Mouse (Mus musculus): ENCODE results near the gene Rbm44. TPM values are rescaled to one million over a fixed set of nuclear protein-coding genes. Genes with fewer than 3 reads are reported as not detected.

Rbm44 gene
- polyA plus RNA-seq, 1 experiment from 2014 or later: 1.0 TPM

Other genes with a start within 250 kb of the Rbm44 start
- gene Mlph, start 230.0 kb upstream of the Rbm44 start, polyA plus RNA-seq (2014; fragmentation: Nextera tagmentation; extraction: Ambion mirVana): 0.61 TPM in 1 of 2 replicates, not detected in the other
- not detected in 2 replicates for gene Prlh, start 192.0 kb upstream of the Rbm44 start, polyA plus RNA-seq (2014; fragmentation: Nextera tagmentation; extraction: Ambion mirVana)
- gene Rab17, start 175.4 kb upstream of the Rbm44 start, polyA plus RNA-seq (2014; fragmentation: Nextera tagmentation; extraction: Ambion mirVana): 3.7 and 6.1 TPM in 2 replicates
- 25.7 and 33.6 TPM in 2 replicates for gene Lrrfip1, start 146.4 kb upstream of the Rbm44 start, polyA plus RNA-seq (2014; fragmentation: Nextera tagmentation; extraction: Ambion mirVana)
- gene Ramp1, start 34.7 kb downstream of the Rbm44 start, polyA plus RNA-seq (2014; fragmentation: Nextera tagmentation; extraction: Ambion mirVana): 1.1 and 1.2 TPM in 2 replicates
- gene Ube2f, start 105.2 kb downstream of the Rbm44 start, polyA plus RNA-seq (2014; fragmentation: Nextera tagmentation; extraction: Ambion mirVana): 72.4 and 80.5 TPM in 2 replicates
- 11.4 and 15.3 TPM in 2 replicates for gene Scly, start 153.2 kb downstream of the Rbm44 start, polyA plus RNA-seq (2014; fragmentation: Nextera tagmentation; extraction: Ambion mirVana)
- 0.03 TPM in 1 of 2 replicates, not detected in the other for gene Espnl, start 177.0 kb downstream of the Rbm44 start, polyA plus RNA-seq (2014; fragmentation: Nextera tagmentation; extraction: Ambion mirVana)
- gene Klhl30, start 205.9 kb downstream of the Rbm44 start, polyA plus RNA-seq (2014; fragmentation: Nextera tagmentation; extraction: Ambion mirVana): 0.07 TPM in 1 of 2 replicates, not detected in the other
- 2.3 and 2.5 TPM in 2 replicates for gene Erfe, start 221.3 kb downstream of the Rbm44 start, polyA plus RNA-seq (2014; fragmentation: Nextera tagmentation; extraction: Ambion mirVana)

Data from kidney, embryonic 14.5 days (tissue).